Mouse (Mus musculus) right cerebral cortex, postnatal 10 days (tissue): ENCODE data around the gene Slc9a3r2.
"Not testable (repeated sequence)": the region's sequence is repeated elsewhere in the genome, so short reads cannot be mapped to it uniquely, and the experiment has no call there.

ENCODE experiments used
- DNase-seq, 2 experiments: peaks; one replicate each; pipeline ENCODE4 v3.0.0; 2021; ENCODE audit warnings: low spot score in 2 of 2

Slc9a3r2 gene

GRCm38 (mm10) chr17:24667416-24667815, 17.3 kb upstream of the Slc9a3r2 start:
- DNase-seq = peak in 1 of 2 experiments; percentile 61

DNA sequence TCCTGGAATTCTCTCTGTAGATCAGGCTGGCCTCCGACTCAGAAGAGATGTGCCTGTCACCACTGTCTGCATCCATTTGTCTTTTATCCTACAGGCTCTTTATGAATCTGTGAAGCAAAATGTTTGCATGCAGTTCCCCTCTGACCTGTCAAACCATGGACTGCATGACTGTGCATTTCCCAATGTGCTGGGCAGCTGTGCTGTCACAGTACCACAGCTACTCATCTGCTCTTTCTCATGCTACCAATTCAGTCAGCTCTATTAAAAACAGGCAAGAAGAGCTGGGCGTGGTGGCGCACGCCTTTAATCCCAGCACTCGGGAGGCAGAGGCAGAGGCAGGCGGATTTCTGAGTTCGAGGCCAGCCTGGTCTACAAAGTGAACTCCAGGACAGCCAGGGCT, 16.9 kb upstream of the Slc9a3r2 start:
- DNase-seq = not testable (repeated sequence)

DNA sequence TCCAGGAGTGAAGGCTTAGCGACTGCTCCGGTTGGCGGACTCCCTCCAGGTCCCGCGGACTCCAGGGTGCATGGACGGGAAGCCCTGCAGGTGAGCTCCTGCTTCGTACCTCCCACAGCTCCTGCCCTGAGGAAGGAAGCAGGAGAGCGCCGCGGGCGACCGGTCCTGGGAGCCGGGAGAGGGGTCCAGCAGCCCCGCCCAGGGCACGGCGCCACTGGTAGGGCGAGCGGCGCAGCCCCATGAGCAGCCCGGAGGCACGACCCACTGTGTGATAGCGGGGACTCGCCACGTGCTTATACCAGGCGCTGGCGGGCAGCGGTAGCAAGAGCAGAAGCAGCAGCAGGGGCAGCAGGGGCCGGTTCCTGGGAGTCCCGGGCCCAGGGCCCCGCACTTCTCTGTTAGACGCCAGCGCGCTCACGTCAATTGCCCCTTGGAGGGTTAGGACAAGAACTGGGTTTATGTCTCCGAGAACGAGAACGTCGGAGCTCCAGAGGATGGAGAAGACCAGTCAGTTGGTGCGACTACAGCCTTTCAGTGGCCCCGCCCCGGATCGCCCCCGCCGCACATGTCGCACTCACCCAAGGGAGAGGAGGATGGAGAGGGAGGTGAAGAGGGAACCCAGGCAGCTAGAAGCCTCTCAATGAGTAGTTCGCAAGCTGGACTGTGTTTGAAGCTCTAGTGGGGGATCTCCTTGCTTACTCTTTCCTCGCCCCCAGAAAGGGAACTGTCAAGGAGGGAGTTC, 8.1 kb upstream of the Slc9a3r2 start, which contains the start of gene Npw:
Npw (minus strand) TSS at position 441 of the 742 bp plus-strand sequence.
- DNase-seq = no peak

DNA sequence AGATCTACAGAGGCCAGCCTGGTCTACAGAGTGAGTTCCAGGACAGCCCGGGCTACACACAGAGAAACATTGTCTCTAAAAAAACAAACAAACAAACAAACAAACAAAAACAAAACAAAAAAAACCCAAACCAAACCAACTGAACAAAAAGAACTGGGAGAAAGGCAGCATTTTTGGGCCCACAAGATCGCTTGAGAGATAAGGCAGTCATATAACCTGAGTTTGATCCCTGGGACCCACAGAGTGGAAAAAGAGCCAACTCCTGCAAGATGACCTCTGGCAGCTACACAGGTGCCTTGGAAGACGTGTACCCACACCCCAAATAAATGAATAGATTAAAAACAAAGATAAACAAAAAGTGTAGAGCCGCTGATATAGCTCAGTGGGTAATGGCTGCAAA, 4.8 kb upstream of the Slc9a3r2 start:
- DNase-seq = no peak

- peak in 1 of 2 experiments; percentile 73 for DNase-seq
These were observed 4.0 kb upstream of the Slc9a3r2 start for GRCm38 (mm10) chr17:24653967-24654710.

- no peak for DNase-seq
These were observed 1.7 kb upstream of the Slc9a3r2 start for GRCm38 (mm10) chr17:24651835-24652234.

GRCm38 (mm10) chr17:24650766-24651165, 639 bp upstream of the Slc9a3r2 start:
- DNase-seq = no peak

DNA sequence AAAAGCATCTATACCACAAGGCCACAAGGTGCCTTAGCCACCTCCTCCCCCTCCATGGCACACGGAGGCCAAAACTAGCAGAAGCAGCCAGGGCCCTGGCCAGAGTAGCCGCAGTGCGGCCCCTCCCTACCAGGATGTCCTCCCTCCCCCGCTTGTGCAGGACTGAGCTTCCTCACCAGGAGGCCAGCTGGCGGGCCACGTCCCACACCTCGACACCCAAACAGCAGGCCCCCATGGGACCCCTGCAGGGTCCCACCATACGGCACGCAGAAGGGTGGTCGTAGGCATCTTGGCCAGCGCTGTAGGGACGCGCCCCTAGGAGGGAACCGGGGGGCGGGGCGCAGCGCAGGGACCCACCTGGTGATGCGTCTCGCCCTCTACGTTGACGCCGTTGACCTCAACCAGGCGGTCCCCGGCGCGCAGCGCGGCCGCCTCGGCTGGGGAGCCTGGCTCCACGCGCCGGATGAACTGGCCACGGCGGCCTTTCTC, 502 bp downstream of the Slc9a3r2 start:
- no peak for DNase-seq

DNA sequence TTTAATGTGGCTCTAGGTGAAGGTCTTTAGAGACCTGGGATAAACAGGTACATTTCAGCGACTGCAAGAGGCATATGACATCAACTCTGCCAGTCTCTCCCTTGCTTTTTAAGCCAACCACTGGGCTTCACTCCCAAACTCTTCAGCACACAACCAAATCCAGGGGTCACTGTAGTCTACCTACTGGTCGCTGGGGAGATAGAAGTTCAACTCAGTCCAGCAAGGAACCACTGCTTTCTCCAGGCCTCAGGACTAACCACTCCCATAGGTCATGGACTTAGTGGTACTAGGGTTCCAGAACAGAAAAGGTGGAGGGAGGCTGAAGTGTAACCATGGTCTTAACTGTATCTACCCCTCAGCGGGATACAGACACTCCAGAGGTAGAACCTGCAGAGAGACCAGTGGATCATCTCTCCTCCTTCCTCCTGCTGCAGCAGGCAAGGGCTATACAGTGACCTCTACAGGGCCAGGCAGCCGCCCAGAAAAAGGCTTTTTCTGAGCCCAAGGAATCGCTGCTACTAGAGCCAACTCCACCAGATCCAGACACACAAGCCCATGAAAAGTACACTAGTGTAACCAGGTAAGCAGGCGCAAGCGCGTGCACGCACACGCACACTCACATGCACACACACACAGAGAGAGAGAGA, 1.3 kb downstream of the Slc9a3r2 start:
- DNase-seq = no peak

- no peak for DNase-seq
These were observed 2.6 kb downstream of the Slc9a3r2 start for GRCm38 (mm10) chr17:24647493-24647892.

DNA sequence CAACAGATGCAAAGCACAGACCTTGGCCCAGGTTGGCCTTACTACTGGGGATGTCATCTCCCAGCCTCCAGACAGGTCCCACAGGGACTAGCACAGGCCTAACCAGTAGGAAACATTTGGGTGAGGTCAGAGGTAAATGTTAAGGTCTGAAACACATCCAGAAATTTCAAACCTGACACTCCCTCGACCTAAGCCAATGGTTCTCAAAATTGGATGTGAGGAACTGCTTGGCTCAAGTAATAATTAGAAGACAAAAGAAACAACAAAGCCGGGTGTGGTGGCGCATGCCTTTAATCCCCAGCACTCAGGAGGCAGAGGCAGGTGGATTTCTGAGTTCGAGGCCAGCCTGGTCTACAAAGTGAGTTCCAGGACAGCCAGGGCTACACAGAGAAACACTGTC, 3.7 kb downstream of the Slc9a3r2 start:
- DNase-seq = no peak

DNA sequence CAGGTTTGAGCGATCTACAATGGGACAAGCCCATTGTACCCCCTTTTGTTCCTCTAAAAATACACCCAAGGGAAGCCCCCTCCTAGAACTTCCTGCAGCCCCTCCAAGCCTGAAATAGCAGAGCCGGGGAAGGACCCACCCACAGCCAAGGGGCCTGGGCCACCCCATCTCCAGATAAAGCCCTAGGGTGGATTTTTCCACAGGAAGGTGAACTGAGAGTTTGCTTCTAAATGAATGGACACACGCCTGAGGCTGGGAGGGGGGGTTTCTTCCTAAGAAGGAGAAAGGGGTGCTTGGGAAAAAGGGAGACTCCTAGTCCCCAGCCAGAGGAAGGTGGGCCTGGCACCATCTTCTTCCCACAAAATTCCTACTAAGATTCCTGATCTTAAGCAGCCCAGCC, 4.2 kb downstream of the Slc9a3r2 start:
- DNase-seq = no peak

- no peak for DNase-seq
These were observed 5.0 kb downstream of the Slc9a3r2 start for GRCm38 (mm10) chr17:24644875-24645721.

- DNase-seq = no peak
These were observed 6.0 kb downstream of the Slc9a3r2 start for GRCm38 (mm10) chr17:24644030-24644715.

GRCm38 (mm10) chr17:24642791-24643343, 7.3 kb downstream of the Slc9a3r2 start:
- no peak for DNase-seq

DNA sequence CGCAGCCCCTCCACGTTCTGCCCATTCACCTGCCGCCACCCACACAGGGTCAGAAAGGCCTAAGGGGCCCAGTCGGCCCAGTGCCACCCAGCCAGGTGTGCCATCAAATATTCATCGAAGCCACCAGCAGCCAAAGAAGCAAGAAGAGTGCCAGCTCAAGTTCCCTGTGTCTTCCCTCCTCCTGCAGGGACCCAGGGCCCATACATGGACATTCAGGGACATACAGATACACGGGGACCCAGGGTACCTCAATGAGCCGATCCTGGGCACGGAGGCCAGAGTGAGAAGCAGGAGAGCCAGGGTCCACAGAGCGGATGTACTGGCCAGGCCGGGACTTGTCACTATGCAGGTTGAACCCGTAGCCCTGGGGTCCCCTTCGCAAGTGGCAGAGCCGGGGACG, 8.2 kb downstream of the Slc9a3r2 start:
- no peak for DNase-seq

DNA sequence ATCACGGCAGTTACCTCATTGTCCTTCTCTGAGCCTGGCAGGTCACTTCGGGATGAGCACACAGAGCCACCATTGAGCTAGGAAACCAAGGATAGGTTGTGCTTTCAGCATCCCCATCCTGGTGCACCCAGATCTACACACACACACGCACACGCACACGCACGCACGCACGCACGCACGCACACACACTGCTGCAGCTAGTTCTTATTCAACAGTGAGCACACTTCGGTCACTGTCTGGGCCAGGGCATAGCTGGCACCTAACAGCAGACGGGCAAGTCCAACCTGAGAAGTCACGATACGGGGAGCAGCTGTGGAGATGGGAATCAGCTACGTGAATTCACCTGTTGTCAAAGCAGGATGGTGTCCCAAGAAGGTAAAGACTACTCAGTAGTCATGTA, 9.5 kb downstream of the Slc9a3r2 start:
- DNase-seq = no peak

DNA sequence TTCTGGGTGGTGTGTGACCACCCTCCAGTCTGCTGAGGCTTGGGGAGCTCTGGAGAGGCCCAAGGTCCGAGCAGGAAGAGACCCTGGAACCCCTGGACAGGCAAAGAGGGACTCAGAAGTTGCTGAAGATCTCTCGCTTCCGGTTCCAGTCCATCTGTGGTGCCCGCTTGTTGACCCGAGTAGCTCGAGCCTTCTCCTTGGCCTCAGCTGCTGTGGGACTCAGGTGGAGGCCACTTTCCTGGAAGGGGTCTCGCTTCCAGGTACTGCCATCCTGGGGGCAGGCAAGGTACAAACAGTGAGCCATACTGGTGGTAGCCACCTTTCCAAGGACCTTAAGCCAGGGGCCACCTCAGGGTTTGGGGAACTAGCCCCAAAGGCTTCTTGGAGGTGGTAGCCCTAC, 10.0 kb downstream of the Slc9a3r2 start:
- DNase-seq = no peak

- DNase-seq = no peak
These were observed 10.5 kb downstream of the Slc9a3r2 start for GRCm38 (mm10) chr17:24639571-24639988.

DNA sequence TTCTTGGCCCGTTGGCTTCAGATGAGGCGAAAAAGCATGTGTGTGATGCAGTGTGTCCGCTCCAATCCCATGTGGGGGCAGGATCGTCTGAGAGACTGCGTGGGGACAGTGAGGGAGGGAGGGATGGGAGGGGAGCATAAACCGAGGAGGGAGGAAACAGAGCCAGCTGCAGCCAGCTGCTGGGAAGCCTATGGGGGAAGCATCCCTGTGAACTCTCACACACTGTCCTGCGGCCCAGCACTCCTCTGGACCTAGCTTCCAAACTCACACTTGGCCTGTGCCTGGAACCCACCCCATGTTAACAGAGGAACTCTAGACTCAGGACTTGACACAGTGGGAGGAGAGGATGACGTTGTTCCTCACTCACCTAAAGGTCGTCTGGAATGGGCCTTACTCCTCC, 11.3 kb downstream of the Slc9a3r2 start:
- no peak for DNase-seq

- no peak for DNase-seq
These were observed 11.9 kb downstream of the Slc9a3r2 start for GRCm38 (mm10) chr17:24638214-24638613.
